Mouse (Mus musculus) embryo, embryonic 10.5 days (tissue): Measurements from ENCODE around the gene Cenpu.
"Not testable (repeated sequence)": the region's sequence is repeated elsewhere in the genome, so short reads cannot be mapped to it uniquely, and the experiment has no call there.

Experiments used
- DNase-seq: peaks from one replicate; pipeline ENCODE4 v3.0.0-alpha.2; 2015; ENCODE audit warnings: low spot score

The Cenpu gene

GRCm38 (mm10) chr8:46550058-46550457 lies 1.8 kb upstream of the Cenpu start:
- no peak for DNase-seq

- no peak for DNase-seq
Observed at GRCm38 (mm10) chr8:46551029-46551428, 799 bp upstream of the Cenpu start.

- DNase-seq = no peak
Observed at GRCm38 (mm10) chr8:46552441-46552765, 575 bp downstream of the Cenpu start.

- peak; percentile 33 for DNase-seq
Observed at GRCm38 (mm10) chr8:46559428-46559827, 7.6 kb downstream of the Cenpu start.

GRCm38 (mm10) chr8:46562333-46562732 lies 10.5 kb downstream of the Cenpu start:
- DNase-seq = no peak

- no peak for DNase-seq
Observed at GRCm38 (mm10) chr8:46566914-46567529, 15.2 kb downstream of the Cenpu start.

GRCm38 (mm10) chr8:46567946-46568345 lies 16.1 kb downstream of the Cenpu start:
- no peak for DNase-seq

GRCm38 (mm10) chr8:46568942-46569341 lies 17.1 kb downstream of the Cenpu start:
- peak; percentile 27 for DNase-seq

- no peak for DNase-seq
Observed at GRCm38 (mm10) chr8:46569659-46570441, 18.0 kb downstream of the Cenpu start.

- DNase-seq = no peak
Observed at GRCm38 (mm10) chr8:46570673-46571072, 18.8 kb downstream of the Cenpu start.

GRCm38 (mm10) chr8:46573446-46573845 lies 21.6 kb downstream of the Cenpu start:
- no peak for DNase-seq

- DNase-seq = no peak
Observed at GRCm38 (mm10) chr8:46573964-46574363, 22.1 kb downstream of the Cenpu start.

- DNase-seq = no peak
Observed at GRCm38 (mm10) chr8:46578794-46579193, 27.0 kb downstream of the Cenpu start.

- DNase-seq = not testable (repeated sequence)
Observed at GRCm38 (mm10) chr8:46584328-46584727, 32.5 kb downstream of the Cenpu start.

GRCm38 (mm10) chr8:46585576-46585975 lies 33.7 kb downstream of the Cenpu start:
- no peak for DNase-seq

- DNase-seq = no peak
Observed at GRCm38 (mm10) chr8:46587911-46588310, 36.1 kb downstream of the Cenpu start.

- DNase-seq = no peak
Observed at GRCm38 (mm10) chr8:46588663-46589062, 36.8 kb downstream of the Cenpu start.

GRCm38 (mm10) chr8:46593067-46593466 lies 41.2 kb downstream of the Cenpu start:
- no peak for DNase-seq

- DNase-seq = no peak
Observed at GRCm38 (mm10) chr8:46593772-46594171, 41.9 kb downstream of the Cenpu start.

- DNase-seq = no peak
Observed at GRCm38 (mm10) chr8:46595593-46595992, 43.8 kb downstream of the Cenpu start.

GRCm38 (mm10) chr8:46596530-46596929 lies 44.7 kb downstream of the Cenpu start:
- DNase-seq = no peak

GRCm38 (mm10) chr8:46597411-46597810 lies 45.6 kb downstream of the Cenpu start:
- DNase-seq = no peak

- DNase-seq = no peak
Observed at GRCm38 (mm10) chr8:46598114-46598513, 46.3 kb downstream of the Cenpu start.

- DNase-seq = no peak
Observed at GRCm38 (mm10) chr8:46598753-46599152, 46.9 kb downstream of the Cenpu start.
